Mouse (Mus musculus) limb, embryonic 14.5 days (tissue): ENCODE measurements around the gene Susd1. TPM values are rescaled to one million over a fixed set of nuclear protein-coding genes. Genes with fewer than 3 reads are reported as not detected.

ENCODE experiments used
- ATAC-seq: fragments of 200-750 bp; cut with Nextera tagmentation; 2 replicates; pipeline ENCODE4 v1.8.0; 2017; ENCODE audit warnings: low read depth, moderate number of reproducible peaks, moderate TSS enrichment; ENCODE audit not compliant: low FRiP score
- DNase-seq: peaks from one replicate; pipeline ENCODE4 v3.0.0-alpha.2; 2015; ENCODE audit warnings: low spot score
- H3K27ac ChIP-seq: fragments of 300-500 bp; sonication (generic); replicated peaks from 2 replicates; pipeline ENCODE4 v1.5.1; 2014; ENCODE audit warnings: low read depth, mild to moderate bottlenecking, low read length, moderate library complexity, mixed read lengths
- H3K27me3 ChIP-seq: fragments of 300-500 bp; sonication (generic); 2 replicates; pipeline ENCODE4 v1.6.1; 2014; ENCODE audit warnings: low read length, mixed read lengths; ENCODE audit not compliant: control insufficient read depth, insufficient read depth
- H3K36me3 ChIP-seq: fragments of 300-500 bp; sonication (generic); 2 replicates; pipeline ENCODE4 v1.6.1; 2014; ENCODE audit warnings: mild to moderate bottlenecking, low read length, moderate library complexity, mixed read lengths; ENCODE audit not compliant: control insufficient read depth, insufficient read depth
- H3K4me1 ChIP-seq: fragments of 300-500 bp; sonication (generic); 2 replicates; pipeline ENCODE4 v1.6.1; 2014; ENCODE audit warnings: antibody characterized with exemption, low read length, mixed read lengths; ENCODE audit not compliant: control insufficient read depth, insufficient read depth
- H3K4me2 ChIP-seq: fragments of 300-500 bp; sonication (generic); replicated peaks from 2 replicates; pipeline ENCODE4 v1.6.1; 2014; ENCODE audit warnings: low read depth, mild to moderate bottlenecking, low read length, moderate library complexity; ENCODE audit not compliant: severe bottlenecking
- H3K4me3 ChIP-seq: fragments of 300-500 bp; sonication (generic); replicated peaks from 2 replicates; pipeline ENCODE4 v1.5.1; 2014; ENCODE audit warnings: low read length
- H3K9ac ChIP-seq: fragments of 300-500 bp; sonication (generic); 2 replicates; pipeline ENCODE4 v1.6.1; 2014; ENCODE audit warnings: mild to moderate bottlenecking, low read depth, low read length, moderate library complexity; ENCODE audit not compliant: severe bottlenecking
- H3K9me3 ChIP-seq: fragments of 300-500 bp; sonication (generic); 2 replicates; pipeline ENCODE4 v1.6.1; 2016; ENCODE audit warnings: low read length; ENCODE audit not compliant: control insufficient read depth
- POLR2A ChIP-seq: fragments of 200-500 bp; IDR thresholded peaks from 2 replicates; pipeline ENCODE4 v1.8.0; 2012; ENCODE audit warnings: inconsistent platforms, mild to moderate bottlenecking, moderate library complexity, borderline replicate concordance; ENCODE audit not compliant: insufficient read depth, insufficient read length; ENCODE audit errors: extremely low read depth
- WGBS: fragments of 180-500 bp; shearing (Covaris S2); extraction: QIAGEN DNeasy Blood & Tissue Kit; methylation state at CpG from one replicate; pipeline ENCODE4 v1.1.7; 2014; 5-methylcytosine and 5-hydroxymethylcytosine counted together
- polyA plus RNA-seq, 2 experiments: library from polyadenylated mRNA; depleted of rRNA in 1 of 2; stranded (reverse) in 1 of 2; unstranded in 1 of 2; fragments of >200 nt; fragmentation: Nextera tagmentation in 1 of 2; extraction: Ambion mirVana in 1 of 2; gene quantifications; 2 replicates each; pipeline versions ENCODE4 v1.2.1 to v1.2.3; 2012 to 2014

Gene Susd1
- polyA plus RNA-seq, 2 experiments, result 2.3 to 5.6 TPM

GRCm38 (mm10) chr4:59421369-59421746 is 17.1 kb downstream of the Susd1 start:
- 75% methylated on average over 5 of the region's 5 CpGs for WGBS
- Histone ChIP-seq H3K4me3 (no peak overlapping the region), H3K9me3 (no peaks in the 10 kb centered on the region), H3K4me2 (no peak overlapping the region), H3K27ac (no peak overlapping the region), H3K27me3 (no peaks in the 10 kb centered on the region), H3K36me3 (no peaks in the 10 kb centered on the region), H3K4me1 (no peaks in the 10 kb centered on the region), H3K9ac (no peak overlapping the region)
- TF ChIP-seq POLR2A, result no peak
- DNase-seq (no peak), ATAC-seq (no peak)

DNA sequence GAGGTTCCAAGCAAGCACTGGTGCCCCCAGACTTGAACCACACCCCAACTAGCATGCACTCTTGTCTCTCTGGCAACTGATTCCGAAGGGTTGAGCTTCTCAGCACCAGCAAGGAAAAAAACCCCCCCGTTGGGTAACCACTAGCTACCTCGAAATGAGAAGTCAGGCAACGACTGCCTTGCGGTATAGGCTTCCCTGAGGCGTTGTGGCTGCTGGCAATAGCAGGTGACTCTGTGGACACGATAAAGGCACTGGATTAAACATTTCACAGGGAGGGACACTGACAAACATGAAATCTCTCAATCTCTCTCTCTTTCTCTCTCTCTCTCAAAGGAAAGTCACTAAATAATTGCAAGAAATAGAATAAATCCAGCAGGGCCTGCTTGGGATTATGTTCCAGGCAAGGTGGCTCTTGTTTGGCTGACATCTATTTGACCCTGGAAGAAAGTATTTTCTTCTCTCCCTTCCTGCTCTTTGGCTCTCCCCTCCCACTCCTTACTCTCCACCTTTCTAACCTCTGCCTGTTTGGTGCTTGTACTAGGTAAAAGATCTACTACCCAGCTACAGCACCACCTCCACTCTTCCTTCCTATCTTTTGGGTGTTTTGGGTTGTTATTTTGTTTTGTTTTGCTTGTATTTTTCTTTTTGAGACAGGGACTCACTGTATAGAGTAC is 17.6 kb downstream of the Susd1 start:
- no peak overlapping the region for H3K9ac ChIP-seq

DNA sequence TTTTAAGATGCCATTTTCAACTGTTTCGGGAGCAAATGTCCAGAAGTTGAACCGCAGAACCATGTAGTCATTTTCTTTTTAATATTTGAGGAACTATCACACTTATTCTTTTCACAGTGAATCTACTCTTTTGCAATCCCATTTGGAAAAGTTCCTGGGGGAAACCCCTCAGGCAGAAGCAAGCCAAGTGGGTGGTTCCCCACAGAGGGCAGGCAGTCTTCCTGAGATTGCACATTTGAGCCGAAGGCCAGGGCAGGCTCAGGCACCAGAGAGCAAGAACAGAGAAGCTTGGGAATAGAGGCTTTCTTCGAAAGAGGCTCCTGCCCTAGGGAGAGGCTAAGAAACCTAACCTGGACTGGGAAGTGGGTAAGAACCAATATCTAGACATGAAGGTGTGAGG is 19.2 kb downstream of the Susd1 start:
- Histone ChIP-seq H3K9ac (no peak overlapping the region), H3K4me2 (no peak overlapping the region), H3K27me3 (no peaks in the 10 kb centered on the region), H3K4me3 (no peak overlapping the region), H3K27ac (no peak overlapping the region), H3K36me3 (no peaks in the 10 kb centered on the region), H3K4me1 (no peaks in the 10 kb centered on the region), H3K9me3 (no peaks in the 10 kb centered on the region)
- no peak for DNase-seq
- no peak for ATAC-seq
- WGBS, result 82% methylated on average over 4 of the region's 4 CpGs
- no peak for TF ChIP-seq POLR2A

More for the DNA sequence above, 17.6 kb downstream of the Susd1 start:
- no peak for TF ChIP-seq POLR2A
- WGBS, result 77% methylated on average over 7 of the region's 7 CpGs
- Histone ChIP-seq H3K4me3 (no peak overlapping the region), H3K36me3 (no peaks in the 10 kb centered on the region), H3K4me2 (no peak overlapping the region), H3K27me3 (no peaks in the 10 kb centered on the region), H3K4me1 (no peaks in the 10 kb centered on the region), H3K9me3 (no peaks in the 10 kb centered on the region), H3K27ac (no peak overlapping the region)
- ATAC-seq, result no peak
- DNase-seq, result no peak

DNA sequence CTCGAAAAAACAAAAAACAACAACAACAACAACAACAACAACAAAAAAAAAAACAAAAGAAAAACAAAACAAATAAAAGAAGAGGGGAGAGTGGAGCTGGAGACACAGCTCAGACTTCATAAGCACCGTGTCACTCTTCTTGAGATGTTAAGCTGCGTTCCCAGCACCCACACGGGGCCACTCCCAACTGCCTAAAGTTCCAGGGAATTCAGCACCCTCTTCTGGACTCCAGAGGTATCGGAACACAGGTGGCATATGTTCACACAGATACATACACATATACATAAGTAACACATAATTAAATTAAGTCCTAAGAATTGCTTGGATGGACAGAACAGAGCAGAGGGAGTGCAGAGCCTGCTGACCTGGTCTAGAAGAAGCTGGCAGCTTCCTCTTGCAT is 25.0 kb downstream of the Susd1 start:
- H3K36me3 ChIP-seq, result no peaks in the 10 kb centered on the region
- no peak for ATAC-seq
- no peak overlapping the region for H3K9ac ChIP-seq
- H3K4me2 ChIP-seq, result no peak overlapping the region
- DNase-seq, result no peak
- H3K4me3 ChIP-seq, result no peak overlapping the region
- H3K9me3 ChIP-seq, result no peaks in the 10 kb centered on the region
- H3K27ac ChIP-seq, result no peak overlapping the region
- no peaks in the 10 kb centered on the region for H3K4me1 ChIP-seq
- no peaks in the 10 kb centered on the region for H3K27me3 ChIP-seq
- TF ChIP-seq POLR2A, result no peak
- WGBS, result 89% methylated on average over 5 of the region's 5 CpGs

GRCm38 (mm10) chr4:59411153-59411552 is 27.3 kb downstream of the Susd1 start:
- ATAC-seq, result no peak
- H3K9ac ChIP-seq, result no peak overlapping the region
- H3K4me2 ChIP-seq, result no peak overlapping the region
- WGBS, result 78% methylated on average over 9 of the region's 9 CpGs
- no peak for DNase-seq
- no peak overlapping the region for H3K4me3 ChIP-seq
- H3K9me3 ChIP-seq, result no peaks in the 10 kb centered on the region
- no peaks in the 10 kb centered on the region for H3K36me3 ChIP-seq
- TF ChIP-seq POLR2A, result no peak
- no peaks in the 10 kb centered on the region for H3K27me3 ChIP-seq
- H3K4me1 ChIP-seq, result no peaks in the 10 kb centered on the region
- H3K27ac ChIP-seq, result no peak overlapping the region
